Mouse (Mus musculus) fat pad, adult 2 months (tissue): ENCODE measurements at regions not wholly inside any gene's neighbourhood (a gene's known extent, or its start where the extent isn't known, plus 50 kb on each side); places are given as distances from the start of the nearest gene placed in this dataset.

ENCODE experiments used
- DNase-seq: peaks from one replicate; pipeline ENCODE4 v3.0.0-alpha.2; 2011; ENCODE audit warnings: low read depth, low spot score; ENCODE audit errors: extremely low read depth

GRCm38 (mm10) chr15:67228633-67229032 is 727.9 kb upstream of the Lrrc6 start:
- no peak for DNase-seq

- no peak for DNase-seq
Measured at GRCm38 (mm10) chr15:67227456-67228164, 726.9 kb upstream of the Lrrc6 start.

- no peak for DNase-seq
Measured at GRCm38 (mm10) chr15:67226900-67227299, 726.2 kb upstream of the Lrrc6 start.
